Mouse (Mus musculus): ENCODE measurements around the gene Mal.
"Not testable (repeated sequence)": the region's sequence is repeated elsewhere in the genome, so short reads cannot be mapped to it uniquely, and the experiment has no call there.

The Mal gene

DNA sequence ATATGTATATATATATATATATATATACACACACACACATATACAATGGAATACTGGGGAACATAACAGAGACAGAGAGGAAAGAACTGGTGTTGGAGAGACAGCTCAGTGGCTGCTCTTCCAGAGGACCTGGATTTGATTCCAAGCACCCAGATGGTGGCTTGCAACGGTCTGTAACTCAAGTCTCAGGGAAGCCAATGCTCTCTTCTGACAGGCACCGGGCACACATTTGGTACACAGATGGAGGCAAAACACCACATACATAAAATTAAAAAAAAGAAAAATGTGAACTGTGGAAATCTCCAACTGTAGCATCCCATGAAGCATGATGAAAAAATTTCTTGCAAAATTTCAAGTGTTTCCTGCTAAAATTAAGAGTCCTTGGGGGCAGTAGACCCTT, 31.7 kb downstream of the Mal start:
- DNase-seq (ENCODE audit: low read depth, low spot score): no peak

DNA sequence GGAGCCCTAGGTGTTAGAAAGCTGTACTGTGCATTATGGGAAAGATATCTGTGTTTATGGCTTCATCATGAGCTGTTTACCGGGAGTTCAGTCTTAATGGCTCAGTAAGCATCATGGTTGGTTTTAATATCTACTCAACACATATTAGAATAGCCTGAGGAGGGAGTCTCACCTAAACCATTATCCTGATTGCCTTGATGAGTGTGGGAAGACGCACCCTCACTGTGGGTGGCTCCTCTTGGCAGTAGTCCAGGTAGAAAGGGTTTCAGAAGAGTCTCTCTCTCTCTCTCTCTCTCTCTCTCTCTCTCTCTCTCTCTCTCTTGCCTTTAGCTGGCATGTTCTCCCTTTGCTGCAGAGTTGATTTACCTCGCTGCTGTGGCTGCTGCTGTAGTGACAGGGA, 34.4 kb downstream of the Mal start:
- no peak for DNase-seq (ENCODE audit: low read depth, low spot score)

DNA sequence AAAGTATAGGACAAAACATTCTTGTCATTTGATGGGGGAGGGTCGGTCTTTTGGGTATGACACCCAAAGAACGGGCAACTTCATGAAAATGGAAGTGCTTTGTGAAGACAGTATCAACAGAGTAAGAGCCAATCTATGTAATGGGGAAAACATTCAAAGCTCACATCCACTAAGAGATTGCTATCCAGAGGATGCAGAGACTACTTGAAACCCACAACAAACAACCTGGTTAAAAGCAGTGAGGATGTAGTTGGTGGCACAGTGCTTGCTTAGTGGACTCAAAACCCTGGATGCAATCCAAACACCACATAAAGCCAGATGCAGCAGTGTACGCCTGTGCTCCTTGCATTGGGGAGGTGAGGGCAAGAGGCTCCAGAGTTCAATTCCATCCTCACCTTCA, 37.2 kb downstream of the Mal start:
- DNase-seq (ENCODE audit: low read depth, low spot score): no peak

DNA sequence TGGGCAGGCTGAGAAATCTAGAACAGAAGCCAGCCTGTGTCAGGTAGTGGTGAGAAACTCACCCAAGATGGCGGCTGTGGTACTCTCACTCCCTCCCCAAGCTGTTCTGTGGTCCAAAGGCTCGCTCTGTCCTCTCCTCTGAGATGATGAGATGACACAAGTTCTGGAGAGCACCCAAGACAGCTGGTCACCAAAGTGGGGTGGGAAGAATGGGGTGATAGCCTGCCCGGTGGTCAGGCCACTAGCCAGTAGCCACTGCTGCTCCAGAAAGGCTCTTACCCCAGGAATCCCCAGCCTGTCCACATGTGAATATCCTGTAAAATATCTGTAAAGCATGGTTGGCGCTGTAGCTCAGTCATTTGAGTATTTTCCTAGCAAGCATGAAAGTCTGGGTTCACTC, 44.2 kb downstream of the Mal start:
- DNase-seq (ENCODE audit: low read depth, low spot score): no peak

DNA sequence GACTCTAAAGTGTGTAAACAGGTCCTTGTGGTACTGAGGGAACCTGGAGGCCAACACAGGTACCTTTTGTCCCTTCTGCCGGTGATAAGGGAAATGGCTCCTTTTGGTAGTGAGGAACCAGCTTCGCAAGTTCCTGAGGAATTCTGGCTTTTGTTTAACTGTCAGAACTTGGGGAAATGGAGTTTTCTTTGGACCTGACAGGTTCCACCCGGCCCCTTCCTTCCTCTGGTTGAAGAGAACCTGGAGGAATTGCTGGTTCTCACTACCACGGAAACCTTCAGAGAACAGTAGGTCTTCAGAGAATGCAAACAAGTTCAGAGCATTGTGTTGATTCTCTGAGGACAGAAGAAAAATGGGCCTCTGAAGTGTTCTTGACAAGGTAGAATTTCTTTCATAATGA, 45.1 kb downstream of the Mal start:
- DNase-seq (ENCODE audit: low read depth, low spot score): no peak

DNA sequence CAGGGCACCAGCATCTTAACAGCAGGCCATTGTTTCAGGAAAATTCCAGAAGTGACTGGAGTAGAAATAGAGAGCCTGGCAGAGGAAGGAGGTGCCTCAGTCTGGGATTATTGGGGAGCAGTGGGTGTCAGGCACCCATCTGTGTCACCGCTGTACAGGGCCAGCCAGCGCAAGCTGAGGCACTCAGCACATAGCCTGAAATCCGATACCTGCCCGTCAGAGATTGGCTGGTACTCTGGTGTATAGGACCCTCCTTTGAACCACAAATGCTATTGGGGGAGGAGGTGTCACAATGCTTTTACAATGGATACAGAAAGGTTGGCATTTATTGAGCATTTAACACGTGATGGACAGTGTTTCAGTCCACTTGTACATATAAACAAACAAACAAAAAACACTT, 47.5 kb downstream of the Mal start:
- no peak for DNase-seq (ENCODE audit: low read depth, low spot score)

DNA sequence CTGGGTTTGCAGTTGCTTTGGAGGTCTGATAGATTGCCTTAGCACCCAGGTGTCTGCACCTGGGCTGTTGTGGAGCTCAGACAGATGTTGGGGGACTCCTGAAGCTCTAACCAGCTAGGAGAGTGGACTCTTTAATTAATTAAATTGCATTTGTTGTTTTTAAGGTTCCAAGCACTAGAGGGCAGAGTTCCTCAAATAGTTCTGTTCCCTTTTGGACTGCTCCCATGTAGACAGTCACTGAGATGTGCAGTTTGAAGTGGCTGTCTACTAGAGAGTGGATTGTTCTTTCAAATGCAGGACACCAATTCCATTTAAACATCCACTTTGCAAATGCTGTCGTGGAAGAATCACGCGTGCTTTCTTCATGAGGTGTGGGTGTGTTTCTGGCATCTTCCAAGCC, 48.3 kb downstream of the Mal start:
- DNase-seq (ENCODE audit: low read depth, low spot score): no peak

DNA sequence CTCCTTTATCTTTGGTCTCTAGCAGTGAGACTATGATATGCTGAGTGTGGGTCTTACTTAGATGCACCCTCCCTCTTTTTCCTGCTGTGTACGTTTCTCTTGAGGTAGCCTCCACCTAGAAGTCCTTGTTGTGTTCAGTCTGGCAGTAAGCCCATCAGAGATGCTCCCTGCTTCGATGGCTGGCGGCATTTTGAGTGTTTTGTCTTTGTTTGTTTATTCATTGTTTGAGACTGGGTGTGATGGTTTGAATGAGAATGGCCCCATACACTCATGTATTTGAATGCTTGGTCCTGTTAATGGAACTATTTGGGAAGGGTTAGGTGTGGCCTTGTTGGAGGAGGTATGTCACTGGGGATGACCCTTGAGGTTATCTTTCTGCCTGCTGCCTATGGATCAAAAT, 51.3 kb downstream of the Mal start:
- no peak for DNase-seq (ENCODE audit: low read depth, low spot score)

DNA sequence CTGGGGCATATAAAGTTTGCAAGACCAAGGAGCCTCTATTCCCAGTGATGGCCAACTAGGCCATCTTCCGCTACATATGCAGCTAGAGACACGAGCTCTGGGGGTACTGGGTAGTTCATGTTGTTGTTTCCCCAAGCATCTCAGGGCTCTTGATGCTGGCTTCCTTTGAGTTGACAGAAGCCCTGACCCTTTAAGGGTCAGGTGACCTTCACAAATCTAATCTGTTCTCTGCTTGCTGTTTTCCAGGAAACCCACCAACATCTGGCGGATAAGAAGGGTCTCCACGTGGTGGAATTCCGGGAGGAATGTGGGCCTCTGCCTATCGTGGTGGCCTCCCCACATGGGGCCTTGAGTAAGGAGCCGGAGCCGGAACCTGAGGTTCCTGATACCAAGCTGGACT, 53.1 kb downstream of the Mal start:
- DNase-seq (ENCODE audit: low read depth, low spot score): not testable (repeated sequence)

DNA sequence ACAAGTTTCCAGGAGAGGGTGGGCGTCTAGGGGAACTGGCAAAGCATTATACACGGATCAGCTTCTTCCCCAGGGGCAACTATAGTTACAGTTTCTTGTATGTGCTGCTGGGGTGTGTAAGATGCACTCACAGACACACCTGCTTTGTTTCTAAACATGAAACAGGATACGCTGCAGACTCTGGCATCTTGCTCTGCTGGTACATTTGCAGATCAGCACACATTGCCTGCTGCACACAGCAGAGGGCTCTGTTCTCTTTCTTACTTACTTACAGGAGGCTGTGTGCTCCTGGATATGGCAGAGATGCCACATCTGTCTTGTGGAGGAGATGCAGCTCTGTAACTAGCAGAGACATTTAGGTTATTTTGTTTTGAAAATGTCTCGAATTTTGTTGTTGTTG, 65.7 kb downstream of the Mal start:
- DNase-seq (ENCODE audit: low read depth, low spot score): no peak

DNA sequence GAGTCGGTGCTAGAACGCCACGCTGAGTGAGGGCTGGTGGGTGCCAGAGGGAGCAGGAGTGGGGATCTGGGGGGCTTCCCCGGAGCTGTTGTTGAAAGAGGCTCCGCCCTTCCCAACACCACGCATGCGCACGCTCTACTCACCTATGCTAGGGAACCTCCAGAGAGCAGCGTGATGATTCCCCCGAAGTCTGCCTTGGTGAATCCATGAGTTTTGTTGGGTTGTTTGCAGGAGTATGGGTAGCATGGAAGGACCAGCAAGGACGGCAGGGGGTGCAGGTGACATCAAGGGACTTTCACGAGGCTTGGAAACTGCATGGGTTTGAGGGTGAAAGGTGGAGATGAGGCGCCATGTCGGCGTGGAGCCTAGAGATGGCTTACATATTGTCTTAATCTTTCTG, 66.3 kb downstream of the Mal start:
- no peak for DNase-seq (ENCODE audit: low read depth, low spot score)

DNA sequence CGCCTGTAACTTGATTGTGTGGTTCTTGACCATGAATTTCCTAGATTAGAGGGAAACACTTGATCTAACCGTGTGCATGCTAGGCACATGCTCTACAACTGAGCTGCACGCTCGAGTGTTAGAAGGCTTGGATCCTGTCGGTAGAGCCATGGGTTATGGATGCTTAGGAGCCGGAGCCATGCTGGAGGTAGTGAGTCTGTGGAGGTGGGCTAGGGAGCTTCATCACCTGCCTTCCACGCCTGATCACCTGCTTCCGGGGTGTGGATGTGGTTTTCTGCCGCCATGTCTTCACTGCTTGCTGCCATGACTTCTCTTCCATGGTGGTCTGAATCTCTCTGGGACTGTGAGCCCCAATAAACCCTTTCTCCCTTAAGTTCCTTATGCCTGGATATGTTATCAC, 67.6 kb downstream of the Mal start:
- no peak for DNase-seq (ENCODE audit: low read depth, low spot score)

DNA sequence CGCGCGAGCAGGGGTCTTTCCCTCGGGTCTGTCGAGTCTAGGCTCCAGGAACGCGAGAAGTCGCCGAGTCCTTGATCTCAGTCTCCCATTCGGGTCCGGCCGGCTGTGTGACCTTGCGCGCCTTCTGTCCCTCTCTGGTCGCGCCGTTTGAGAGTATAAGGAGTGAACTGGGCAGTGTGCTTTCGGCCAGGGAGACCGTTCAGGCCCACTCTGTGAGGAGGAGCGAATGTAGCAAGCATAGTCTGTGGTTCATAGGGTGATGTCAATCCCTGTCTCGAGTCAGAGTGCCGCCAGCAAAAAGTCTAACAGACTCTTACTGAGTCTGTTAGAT, 69.0 kb downstream of the Mal start:
- DNase-seq (ENCODE audit: low read depth, low spot score): no peak

DNA sequence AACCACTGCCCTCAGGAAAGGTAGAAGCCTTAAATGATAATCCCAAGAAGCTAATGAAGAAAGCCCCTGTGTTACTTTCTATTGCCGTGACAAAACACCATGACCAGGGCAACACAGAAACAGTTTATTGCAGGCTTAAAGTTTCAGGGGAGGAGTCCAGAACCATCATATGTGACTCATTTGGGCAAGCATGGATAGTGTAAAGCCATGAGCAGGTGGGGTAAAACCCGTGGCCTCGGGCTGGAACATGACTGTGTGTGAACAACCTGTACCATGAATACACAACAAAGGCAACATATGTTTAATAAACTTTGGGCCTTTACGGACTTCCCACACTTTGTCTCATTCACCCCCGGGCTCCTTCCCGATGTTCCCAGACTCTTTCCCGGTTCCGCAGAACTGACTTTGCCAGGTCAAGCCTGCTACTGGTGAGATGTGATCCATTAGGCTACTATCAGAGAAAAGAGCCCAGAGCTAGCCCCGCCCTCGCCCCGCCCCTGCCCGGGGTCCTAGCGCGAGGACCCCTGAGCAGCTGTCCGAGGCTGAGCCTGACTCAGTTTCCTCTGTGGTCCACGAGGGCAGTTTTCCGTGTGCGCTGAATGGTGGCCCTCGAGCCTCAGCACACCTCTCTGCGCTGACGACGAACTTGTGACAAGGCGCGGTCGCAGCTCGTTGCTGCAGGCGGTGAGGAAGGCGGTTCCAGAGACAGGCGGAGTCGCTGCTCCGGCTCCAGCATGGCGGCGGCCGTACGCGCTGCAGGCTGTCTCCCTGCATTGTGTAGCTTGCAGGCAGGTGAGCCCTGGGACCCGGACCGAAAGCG, 69.6 kb downstream of the Mal start, which contains the start of the genes Zfp661 and Mrps5:
Zfp661 (minus strand) TSS at position 401 of the 820 bp plus-strand sequence.
Mrps5 (plus strand) TSS at position 529 of the 820 bp plus-strand sequence.
- peak; percentile 58 for DNase-seq (ENCODE audit: low read depth, low spot score)

DNA sequence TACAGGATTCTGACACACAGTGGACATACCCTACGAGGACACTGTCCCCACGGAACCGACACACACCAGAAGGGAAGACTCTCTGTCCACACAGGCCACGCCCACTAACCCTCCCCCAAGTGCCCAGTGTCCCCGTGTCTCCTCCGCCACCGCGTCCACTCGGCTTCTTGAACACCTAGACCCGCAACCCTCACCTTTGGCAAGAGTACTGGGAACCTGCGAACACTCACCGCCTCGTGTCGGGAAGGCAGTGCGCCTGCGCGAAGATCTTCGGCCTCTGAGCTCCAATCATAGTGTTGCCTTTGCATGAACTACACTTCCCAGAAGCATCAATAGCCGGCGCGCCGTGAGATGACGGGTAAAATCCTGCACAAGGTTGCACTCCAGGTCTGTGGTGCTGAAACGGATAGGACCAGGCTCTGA, 72.0 kb downstream of the Mal start:
- peak; percentile 94 for DNase-seq (ENCODE audit: low read depth, low spot score)
